Comparison of ENCODE assay signal across 23 mouse cellular contexts in the genomic region with DNA sequence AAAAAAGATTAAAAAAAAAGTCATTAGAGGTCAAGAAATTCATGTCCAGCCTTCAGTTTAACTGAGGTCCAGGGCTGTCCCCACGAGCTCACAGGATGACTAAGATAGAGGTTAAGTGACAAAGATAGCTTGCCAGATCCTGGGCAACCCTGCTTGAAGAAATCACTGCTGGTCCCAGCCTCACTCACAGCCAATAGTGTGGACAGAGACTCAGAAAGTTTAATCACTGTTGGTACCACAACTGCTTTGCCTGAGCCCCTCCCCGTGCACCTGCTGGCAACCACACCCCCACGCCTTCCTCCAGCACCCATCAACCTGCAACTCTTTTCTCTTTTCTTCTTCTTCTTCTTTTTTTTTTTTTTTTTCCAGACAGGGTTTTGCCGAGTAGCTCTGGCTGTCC. TPM values are rescaled to one million over a fixed set of nuclear protein-coding genes. Genes with fewer than 3 reads are reported as not detected.
"Had no signal": no experiment of that assay in that cellular context is flagged by ENCODE, and none has a peak within 500 bp of the region (broad histone marks: within the 10 kb centered on the region; RNA-seq: fewer than 3 reads in every experiment).

No protein-coding gene starts in this region.

- H3K4me2 ChIP-seq: limb, embryonic 13.5 days; liver, embryonic 12.5 days; liver, embryonic 15.5 days; lung, embryonic 15.5 days; midbrain, embryonic 13.5 days had no signal

- H3K27ac ChIP-seq: limb, embryonic 10.5 days; limb, embryonic 13.5 days; liver, embryonic 12.5 days; liver, embryonic 15.5 days; lung, embryonic 15.5 days; midbrain, embryonic 10.5 days; midbrain, embryonic 13.5 days; stomach, postnatal 0 days had no signal

- H3K9me3 ChIP-seq: limb, embryonic 10.5 days; limb, embryonic 13.5 days; liver, embryonic 12.5 days; liver, embryonic 15.5 days; lung, embryonic 15.5 days; megakaryocyte, embryonic 14.5 days; midbrain, embryonic 10.5 days; midbrain, embryonic 13.5 days had no signal

- ATAC-seq: liver, embryonic 12.5 days; midbrain, embryonic 13.5 days; midbrain, embryonic 16.5 days had no signal

- H3K9ac ChIP-seq: limb, embryonic 13.5 days; liver, embryonic 12.5 days; liver, embryonic 15.5 days; lung, embryonic 15.5 days; midbrain, embryonic 13.5 days had no signal

- H3K4me3 ChIP-seq: limb, embryonic 10.5 days; limb, embryonic 13.5 days; liver, embryonic 12.5 days; liver, embryonic 15.5 days; lung, embryonic 15.5 days; megakaryocyte, embryonic 14.5 days; midbrain, embryonic 10.5 days; midbrain, embryonic 13.5 days had no signal

- DNase-seq: kidney, adult 9 months; kidney, postnatal 14 days; kidney, postnatal 4 days; liver; lung, adult 18-20 months; lung, postnatal 10 days; lung, postnatal 36 days; thymus, adult 2 months; thymus, postnatal 14 days; thymus, postnatal 4 days had no signal

RNA-seq across cellular contexts. Expression of a gene that starts 19.5 kb away (rescaled TPM):
- total RNA-seq: layer of hippocampus, adult 18-20 months; layer of hippocampus, postnatal 14 days; monocyte, adult 5-6 weeks had no signal
- polyA plus RNA-seq: limb, embryonic 10.5 days; midbrain, embryonic 10.5 days had no signal

RNA-seq across cellular contexts. Expression of a gene that starts 20.1 kb away (rescaled TPM):
- total RNA-seq: monocyte, adult 5-6 weeks had no signal
